Mouse (Mus musculus) induced T-regulatory cell, adult 2 months (primary cell): ENCODE measurements around the gene Fgf14.
"Not testable (repeated sequence)": the region's sequence is repeated elsewhere in the genome, so short reads cannot be mapped to it uniquely, and the experiment has no call there.

Experiments
- DNase-seq: peaks from one replicate; pipeline ENCODE4 v3.0.0-alpha.2; 2012; ENCODE audit warnings: low read depth

The Fgf14 gene

DNA sequence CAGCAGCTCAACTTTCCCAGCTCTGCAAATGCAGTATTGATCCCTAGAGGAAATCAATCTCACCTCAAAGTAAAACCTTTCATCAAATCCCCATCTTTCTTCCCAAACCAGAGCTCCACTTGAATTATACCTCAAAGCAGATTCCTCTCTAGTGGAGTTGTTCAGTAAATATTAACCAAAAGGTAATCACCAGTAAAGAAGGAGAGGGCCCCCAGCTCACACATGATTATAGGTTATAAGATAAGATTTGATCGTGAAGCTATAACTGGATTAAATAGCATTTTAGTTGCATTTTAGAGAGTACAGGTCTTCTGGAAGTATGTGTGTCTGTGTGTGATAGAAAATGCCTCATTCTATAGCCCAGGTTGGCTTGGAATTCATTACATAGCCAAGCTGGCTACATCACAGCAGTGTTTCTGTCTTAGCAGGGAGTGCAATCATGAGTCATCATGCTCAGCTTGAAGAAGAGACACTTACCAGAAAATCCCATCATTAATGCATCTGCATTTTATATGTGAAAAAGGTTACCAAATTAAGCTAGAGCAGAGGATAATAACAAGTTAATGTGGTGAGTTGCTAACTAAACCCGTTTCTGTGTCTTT is 202.8 kb downstream of the Fgf14 start:
- DNase-seq, result no peak

DNA sequence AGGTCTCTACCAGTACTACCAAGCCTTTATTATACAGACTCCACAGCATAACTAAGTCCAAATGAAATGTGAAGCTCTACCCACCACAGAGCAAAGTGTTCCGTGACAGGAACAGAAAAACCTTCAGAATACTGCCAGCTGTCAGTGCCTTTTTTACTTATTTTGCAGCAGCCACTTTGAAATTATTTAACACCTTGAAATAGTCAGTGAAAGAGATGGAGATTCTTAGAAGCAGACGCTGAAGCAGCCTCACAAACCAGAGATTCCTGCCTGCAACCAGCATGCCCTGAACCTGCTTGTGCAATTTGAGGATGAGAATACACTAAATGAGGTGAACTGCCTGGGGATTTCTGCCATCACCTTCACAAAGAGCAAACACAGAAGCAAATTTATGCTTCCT is 206.0 kb downstream of the Fgf14 start:
- no peak for DNase-seq

DNA sequence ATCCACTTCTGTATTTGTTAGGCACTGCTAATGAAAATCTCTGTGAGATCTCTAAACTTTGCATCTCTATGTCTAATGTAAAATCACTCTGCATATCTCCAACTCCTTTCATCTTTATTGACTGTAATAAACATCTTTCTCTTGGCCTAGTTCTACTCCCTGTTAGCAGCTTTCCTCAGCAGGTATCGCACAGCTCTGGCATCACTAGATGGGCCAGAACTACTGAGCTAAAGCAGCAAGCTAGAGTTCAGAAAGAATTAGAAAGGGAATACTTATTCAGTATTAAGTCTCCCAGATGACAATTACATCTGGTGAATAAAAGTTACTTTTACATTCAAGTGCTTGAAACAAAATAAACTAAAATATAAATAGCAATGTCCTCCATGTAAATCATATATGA is 221.8 kb downstream of the Fgf14 start:
- DNase-seq, result no peak

DNA sequence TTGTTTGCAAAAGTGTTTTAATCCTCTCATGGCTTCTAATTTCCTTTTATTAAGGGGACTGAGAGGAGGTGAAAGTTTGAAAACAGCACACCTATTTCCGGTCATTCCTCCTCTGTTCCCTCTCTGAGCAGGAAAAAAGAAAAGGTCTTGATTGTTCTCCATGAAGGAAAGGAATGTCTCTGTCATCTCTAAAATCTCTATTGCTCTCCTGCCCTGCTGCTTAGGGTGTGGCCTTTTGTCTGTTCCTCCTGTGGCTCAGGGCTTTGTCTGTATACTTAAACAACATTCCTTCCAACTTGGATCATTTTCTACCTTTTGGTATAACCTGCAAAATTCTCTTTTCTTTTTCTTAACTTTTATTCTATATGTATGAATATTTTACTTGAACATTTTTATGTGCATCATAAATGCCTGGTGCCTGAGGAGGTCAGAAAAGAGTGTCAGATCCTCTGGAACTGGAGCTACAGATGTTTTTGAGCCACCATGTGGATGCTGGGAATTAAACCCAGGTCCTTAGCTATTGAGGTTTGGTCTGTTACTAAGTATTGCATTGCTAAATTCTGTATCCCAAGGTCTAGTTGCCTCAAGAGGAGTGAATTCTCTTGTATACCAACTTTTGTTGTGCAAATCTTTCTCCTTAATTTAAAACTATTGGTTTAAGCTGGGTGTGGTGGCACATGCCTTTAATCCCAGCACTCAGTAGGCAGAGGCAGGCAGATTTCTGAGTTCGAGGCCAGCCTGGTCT is 230.7 kb downstream of the Fgf14 start:
- DNase-seq, result no peak

DNA sequence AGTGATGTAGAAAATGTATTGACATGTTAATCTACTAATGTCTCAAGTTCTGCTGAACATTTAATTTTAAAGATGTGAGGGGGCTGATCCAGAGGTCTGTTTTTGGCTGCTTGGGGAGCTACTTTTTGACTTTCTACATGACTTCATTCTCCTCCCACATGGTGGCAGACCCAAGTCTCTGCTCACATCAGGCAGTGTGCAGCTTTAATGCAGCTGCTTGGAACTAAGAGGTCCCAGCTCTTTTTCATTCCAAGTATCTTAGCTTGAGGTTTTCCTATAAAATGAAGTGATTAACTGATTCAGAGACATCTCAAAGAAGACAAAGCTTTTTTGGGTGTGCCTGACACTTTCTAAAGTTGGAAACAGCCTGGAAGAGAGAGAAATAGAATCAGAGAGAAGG is 232.1 kb downstream of the Fgf14 start:
- DNase-seq, result no peak

DNA sequence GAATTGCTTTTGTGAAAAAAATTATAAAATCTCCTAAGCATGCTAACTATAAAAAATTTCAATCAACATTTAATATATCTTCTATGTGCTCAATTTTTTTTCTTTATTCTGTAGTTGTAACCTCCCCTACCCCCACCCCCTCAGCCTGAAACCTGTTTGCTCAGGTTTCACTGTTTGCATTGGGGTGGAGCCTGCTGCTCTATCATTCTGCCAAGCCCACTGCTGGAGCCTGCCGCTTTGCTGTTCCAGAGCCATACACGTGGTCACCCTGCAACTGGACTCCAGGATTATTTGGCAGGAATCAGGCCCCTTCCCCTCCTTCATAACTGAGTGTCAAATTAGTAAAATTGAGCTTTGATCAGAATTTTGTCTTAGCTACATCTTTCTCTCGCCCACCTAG is 237.6 kb downstream of the Fgf14 start:
- DNase-seq, result not testable (repeated sequence)

DNA sequence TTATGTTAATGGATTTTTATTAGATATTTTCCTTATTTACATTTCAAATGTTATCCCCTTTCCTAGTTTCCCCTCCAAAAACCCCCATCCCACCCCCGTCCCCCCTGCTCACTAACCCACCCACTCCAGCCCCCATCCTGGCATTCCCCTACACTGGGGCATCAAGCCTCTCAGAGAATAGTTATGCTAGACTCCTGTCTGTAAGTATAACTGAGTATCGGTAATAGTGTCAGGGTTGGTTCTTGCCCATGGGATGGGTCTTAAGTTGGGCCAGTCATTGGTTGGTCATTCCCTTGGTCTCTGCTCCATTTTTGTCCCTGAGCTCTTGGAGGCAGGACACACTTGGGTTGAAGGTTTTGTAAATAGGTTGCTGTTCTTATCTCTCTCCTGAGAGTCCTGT is 265.0 kb downstream of the Fgf14 start:
- DNase-seq, result no peak

DNA sequence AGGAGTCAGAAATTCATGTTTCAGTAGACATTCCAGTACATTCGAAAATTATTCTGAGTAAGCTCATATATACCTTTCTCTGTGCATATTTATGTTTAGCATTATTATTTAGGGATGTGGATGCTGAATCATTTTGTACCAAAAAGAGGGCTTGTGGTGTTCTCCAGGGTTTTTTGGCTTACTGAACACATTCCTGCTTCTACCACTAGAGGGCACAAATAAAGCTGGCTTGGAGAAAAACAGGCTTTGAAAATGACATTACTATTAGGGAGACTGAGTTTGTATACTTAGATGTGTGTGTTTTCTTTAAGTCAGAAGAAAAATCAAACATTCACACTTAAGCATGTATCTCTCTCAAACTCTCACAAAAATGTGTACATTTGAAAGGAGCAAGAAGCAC is 266.0 kb downstream of the Fgf14 start:
- peak; percentile 17 for DNase-seq

DNA sequence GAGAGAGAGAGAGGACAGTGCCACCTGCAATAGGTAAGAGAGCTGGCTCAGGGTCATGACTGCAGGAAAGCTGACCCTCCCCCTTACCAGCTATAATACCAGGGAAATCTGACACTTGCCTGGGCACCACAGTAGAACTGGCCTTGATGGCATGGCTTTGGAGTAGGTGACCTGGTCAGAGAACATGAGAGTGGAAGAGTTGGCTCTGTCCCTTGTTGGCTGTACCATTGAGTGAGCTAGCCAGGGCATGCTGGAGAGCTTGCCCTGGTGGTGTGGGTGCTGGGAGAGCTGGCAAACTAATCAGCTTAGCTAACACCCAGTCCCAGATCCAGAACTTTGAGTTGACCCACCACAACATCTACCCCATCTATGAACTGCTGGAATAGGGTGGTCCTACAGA is 348.5 kb downstream of the Fgf14 start:
- DNase-seq, result no peak

DNA sequence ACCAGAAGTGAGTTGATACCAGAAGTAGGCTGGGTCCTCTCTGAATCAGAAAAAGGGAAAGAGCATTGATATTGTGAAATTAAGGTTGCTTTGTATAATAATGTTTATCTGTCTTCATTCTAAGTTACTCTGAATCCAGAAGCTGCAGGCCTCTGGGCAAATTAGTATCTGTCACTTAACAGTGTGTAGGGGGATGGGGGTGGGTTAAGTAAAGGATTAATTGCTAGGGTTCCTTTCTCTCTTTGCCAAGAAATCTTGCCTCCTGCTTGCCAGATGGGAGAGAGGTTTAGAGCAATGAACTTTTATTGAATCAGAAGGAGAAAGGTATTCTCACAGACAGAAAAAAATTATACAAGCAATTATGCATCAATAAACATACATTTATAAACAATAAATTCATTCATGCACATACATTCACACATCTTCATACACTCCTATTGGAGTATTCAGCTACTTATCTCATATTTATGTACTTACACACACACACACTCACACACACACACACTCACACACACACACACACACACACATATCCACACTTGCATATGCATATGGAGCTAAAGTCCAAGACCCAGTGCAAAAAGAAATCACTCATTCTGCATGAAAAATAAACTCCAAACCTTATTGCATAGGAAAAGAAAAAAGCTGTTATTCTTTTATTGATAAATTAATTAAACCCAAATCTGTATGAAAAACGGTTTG is 357.8 kb downstream of the Fgf14 start:
- DNase-seq, result no peak

DNA sequence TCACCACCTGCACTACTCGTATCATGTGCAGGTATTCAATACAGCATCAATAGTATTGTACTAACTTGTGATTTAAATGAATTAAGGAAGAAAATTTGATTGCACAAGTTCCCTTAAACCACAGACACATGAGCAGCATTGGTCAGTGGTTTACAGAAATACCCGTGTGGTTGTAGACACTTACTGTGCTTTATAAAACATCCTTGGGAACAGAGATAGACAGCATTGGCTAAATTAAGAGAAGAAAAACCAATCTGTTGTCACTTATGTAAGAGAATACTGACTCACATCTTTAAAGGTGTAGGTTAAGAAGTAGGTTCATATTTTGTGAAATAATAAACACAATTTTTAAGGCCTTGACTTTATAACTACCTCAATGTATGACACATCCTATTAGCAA is 361.4 kb downstream of the Fgf14 start:
- no peak for DNase-seq

DNA sequence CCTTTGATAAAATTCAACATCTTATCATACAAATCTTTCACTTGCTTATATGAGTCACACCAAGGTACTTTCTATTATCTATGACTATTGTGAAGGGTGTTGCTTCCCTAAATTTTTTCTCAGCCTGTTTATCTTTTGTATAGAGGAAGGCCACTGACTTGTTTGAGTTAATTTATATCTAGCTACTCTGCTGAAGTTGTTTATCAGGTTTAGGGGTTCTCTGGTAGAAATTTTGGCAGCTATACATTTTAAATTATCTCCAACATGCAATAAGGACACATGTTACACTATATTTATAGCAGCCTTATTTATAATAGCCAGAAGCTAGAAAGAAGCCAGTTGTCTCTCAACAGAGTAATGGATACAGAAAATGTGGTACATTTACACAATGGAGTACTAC is 389.9 kb downstream of the Fgf14 start:
- DNase-seq, result no peak

DNA sequence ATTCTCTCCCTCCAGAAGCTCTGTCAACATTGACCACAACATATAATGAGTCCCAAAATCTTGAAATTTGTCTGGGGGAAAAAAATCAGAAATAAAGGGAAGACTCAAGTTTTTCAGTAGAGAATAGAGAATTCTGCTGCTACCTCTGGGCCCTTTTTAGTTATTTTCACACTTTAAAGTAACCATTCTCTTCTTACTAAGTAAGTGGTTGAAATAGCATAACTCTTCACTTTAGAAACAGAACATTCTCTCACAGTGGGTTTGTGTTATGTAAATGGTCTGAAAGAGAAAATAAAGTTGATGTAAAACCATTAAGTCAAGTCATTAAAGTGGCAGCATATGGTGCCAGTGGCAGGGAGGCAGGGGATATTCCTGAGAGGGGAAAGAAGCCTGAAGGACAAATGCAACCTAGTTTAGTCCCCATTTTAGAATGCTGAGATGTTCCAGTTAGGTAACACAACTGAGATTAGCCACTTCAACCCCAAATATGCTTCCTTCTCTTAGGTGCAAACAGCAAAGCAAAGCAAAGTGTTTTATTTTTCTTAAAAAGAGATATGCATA is 398.5 kb downstream of the Fgf14 start:
- no peak for DNase-seq

DNA sequence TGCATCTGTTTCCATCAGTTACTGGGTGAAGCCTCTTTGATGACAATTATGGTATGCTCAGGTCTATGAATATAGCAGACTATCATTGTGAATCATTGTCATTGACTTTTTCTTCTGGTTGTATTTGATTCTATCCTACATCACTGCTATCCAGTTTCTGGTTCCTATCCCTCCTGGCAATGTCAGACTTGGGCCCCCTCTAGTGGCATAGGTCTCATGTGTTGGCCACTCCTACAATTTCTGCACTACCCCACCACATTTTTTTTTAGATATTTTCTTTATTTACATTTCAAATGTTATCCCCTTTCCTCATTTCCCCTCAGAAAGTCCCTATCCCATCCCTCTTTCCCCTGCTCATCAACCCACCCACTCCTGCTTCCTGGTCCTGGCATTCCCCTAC is 409.9 kb downstream of the Fgf14 start:
- no peak for DNase-seq

DNA sequence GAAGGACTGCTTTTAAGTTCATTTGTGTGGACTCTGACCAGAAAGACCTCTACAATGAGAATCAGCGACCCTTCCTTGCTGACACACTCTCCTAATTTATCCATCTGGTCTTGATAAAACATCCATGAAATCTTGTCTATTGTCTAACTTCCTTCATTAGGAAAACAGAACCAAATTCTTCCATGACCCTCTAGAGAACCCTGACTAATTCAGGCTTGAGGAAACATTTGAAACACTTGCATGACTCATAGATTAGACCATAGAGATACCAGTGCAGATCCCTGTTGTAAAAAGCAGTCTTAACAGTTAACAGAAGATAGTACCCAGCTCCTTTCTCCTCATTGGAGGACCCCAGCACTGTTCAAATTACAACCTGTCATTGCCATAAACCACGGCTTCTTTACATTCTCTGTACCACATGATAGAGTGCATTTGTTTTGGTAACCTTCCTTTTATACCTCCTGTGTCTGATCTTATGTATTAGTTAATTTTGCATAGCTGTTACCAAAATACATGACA is 412.3 kb downstream of the Fgf14 start:
- no peak for DNase-seq

DNA sequence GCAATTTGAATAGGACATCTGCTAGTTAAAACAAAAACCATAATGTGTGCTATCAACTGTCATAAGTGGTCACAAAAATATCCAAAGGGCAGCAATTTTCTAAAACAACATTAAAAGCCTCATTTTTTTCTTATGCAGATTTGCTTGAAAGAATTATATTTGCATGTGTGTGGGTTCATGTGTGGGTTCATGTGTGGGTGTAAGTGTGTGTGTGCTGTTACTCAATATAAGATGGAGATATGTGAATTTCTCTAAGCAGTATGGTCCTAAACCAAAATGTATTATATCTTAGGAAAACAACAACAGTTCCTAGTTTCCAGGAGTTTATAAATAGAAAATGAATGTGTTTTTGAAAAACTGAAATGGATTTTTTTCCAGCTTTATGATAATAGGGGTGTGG is 413.7 kb downstream of the Fgf14 start:
- no peak for DNase-seq

DNA sequence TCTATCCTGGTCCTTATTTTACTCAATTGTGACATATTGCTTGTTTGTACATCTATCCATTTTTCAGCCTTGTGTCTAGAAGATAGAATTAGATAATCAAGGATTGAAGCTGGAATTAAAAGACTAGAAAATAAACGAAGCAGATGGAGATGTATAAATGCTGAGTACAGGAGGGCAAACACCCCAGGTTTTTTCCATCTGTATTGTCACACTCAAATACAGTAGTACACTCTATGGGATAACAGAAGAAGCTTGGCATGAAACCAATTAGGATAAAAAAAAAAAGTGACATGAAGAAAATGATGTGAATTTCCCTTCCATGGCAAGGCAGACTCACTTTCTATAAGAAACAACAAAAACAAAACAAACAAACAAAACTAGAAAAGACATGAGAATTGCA is 429.4 kb downstream of the Fgf14 start:
- no peak for DNase-seq

DNA sequence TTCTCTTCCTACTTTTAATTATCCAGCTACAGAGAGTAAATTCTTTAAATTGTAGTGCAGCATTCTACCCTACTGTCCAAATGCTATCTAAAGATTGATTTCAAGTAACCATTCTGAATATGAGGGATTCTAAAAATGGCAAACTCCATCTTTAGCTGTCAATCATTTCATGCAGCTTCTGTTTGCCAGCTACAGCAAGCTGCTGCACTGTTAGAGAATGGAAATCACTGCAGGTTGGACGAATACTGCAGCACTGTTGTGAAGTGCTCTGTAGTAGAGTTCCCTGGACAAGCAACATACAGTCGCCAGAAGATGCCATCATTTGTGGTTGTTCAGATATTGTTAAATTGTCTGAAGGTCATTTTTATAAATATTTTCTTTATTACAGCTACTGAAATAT is 453.5 kb downstream of the Fgf14 start:
- DNase-seq, result no peak

DNA sequence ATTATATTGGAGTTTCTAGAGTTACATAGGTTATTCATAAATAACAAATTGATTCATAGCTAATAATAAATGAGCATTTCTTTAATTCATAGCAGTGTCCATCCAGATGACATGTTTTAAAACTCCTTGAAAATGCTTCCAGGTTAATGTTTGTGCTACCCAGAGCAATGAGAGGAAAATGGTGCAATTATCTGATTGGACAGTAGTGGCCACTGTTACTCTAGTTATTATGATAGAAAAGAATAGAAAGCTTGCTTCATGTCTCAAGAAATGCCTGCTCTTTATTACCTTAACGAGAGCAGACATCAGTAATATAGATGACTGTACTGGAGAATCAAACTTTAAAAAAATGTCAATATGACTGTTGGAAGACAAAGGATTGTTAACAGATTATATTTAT is 454.5 kb downstream of the Fgf14 start:
- no peak for DNase-seq

DNA sequence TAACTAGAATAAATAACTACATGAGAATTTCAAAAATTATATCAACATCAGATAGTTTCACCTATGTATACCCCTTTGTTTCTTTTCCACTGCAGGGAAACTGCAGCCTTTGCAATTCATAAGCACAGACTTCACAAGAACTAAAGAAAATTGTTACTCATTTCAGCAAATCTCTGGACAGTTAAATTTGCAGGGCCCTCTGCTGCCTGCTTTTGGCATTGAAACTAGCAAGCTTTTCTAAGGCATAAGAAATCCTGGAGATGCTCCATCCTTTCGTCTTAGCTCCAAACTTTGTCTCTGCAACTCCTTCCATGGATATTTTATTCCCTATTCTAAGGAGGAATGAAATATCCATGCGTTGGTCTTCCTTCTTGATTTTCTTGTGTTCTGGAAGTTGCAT is 455.9 kb downstream of the Fgf14 start:
- no peak for DNase-seq

DNA sequence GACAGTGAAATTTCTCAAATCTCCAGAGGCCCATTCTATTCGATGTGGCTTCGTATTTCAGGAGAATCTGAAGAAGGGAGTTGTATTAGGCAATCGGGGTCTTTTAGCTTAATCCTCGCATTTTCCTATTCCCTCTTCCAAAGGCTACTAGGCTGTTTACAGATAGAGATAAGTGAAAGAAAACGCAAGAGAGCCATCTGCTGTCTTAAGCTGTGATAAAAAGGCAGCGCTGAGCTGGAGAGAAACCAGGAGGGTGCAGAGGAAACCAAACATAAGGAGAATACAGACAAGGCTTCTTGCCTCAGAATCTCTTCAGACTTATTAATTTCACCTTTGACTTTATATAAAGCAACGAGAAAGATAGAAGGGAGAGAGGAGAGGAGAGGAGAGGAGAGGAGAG is 481.1 kb downstream of the Fgf14 start:
- DNase-seq, result no peak

DNA sequence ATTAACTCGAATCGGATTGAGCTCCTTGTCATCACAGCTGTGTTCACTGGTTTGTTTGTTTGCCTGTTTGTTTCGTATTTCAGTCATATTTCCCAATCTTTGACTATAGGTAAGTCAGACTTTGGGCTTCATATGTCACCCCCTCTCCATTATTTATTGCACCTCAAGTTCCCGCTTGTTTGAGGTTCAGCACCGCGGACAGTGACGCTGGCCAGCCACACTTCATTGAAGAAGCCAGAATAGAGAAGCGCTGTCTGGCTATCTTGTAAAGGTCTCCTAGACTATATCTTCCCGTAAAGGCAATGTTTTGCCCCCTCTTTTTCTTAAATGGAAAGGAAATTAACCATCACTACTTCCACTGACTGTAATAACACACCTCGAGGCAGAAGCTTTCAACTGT is 481.6 kb downstream of the Fgf14 start:
- no peak for DNase-seq

DNA sequence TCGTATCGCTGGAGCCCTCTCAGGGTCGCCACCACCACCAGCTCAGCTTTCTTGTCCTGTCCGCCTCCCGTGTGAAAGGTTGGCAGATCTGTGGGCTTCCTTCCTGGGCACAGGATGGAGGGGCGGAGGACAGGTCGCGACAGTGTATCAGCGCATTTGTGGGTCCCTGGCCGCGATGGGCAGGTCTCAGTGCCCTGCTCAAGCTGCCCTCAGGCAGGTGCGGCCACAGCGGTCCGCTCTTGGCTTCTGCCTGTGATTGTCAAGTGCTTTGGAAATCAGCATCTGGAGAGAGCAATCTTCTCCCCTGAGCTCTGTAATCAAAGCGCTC is 484.1 kb downstream of the Fgf14 start:
- no peak for DNase-seq
